Mouse (Mus musculus): ENCODE data around the gene ccdc198. TPM values are rescaled to one million over a fixed set of nuclear protein-coding genes. Genes with fewer than 3 reads are reported as not detected.
A peak's percentile ranks its signal among the peaks of the same experiment; 100 is the strongest.

The ccdc198 gene
- polyA plus RNA-seq, 1 experiment: not detected

DNA sequence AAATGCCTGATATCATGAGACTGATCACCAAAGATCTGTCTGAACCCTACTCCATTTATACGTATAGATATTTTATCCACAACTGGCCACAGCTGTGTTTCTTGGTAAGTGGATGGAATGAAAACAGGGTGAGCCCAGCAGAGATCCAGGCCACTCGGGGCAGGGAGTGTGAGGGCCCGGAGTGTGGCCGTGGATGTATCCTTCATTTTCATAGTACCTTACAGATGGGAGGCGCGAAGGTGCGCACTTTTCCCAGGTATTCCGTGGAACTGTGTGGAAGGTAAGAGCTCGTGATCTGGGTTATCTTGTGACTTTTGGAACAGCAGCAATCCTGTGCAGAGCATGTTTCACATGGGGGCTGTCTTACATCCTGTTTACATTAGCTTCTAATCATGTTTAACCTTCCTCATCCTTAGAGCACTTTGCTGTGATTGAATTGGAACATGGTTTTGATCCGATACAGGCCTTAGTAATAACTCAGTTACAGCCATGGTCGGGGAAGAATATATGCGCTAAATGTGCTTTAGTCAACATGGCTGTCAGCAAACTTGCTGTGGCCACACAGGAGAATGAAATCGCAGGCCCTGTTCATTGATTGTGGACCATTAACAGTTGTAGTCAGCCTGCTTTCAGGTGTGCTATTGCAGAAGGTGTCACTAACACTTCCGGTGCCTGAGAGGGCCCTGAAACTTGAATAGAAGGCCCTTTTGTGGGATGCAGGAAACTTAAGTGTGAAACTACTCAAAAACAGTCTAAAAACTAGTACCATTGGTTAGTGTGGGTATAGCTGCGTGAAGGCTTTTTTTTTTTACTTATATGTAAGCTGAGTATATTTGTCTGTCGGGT lies 71.8 kb downstream of the ccdc198 start:
- Histone ChIP-seq H3K79me3 (ENCODE audit: low read depth) (peaks cover 41% of the 10 kb centered on the region), H3ac (ENCODE audit: control insufficient read depth, insufficient read length, low read depth) (peak overlapping the region; percentile 98), H3K79me2 (ENCODE audit: control insufficient read depth, insufficient read depth) (peaks cover 62% of the 10 kb centered on the region), H3K27me3 (ENCODE audit: control insufficient read depth, insufficient read depth, insufficient read length) (no peaks in the 10 kb centered on the region), H3K36me3 (ENCODE audit: control insufficient read depth, insufficient read depth) (peaks cover 30% of the 10 kb centered on the region), H3K4me3 (ENCODE audit: insufficient read depth, poor library complexity, severe bottlenecking) (peak overlapping the region; percentile 74)
- no peak for TF ChIP-seq USF1 (IDR thresholded peaks at IDR 0.05; ENCODE audit: low read depth)
- TF ChIP-seq FOSL1 (IDR thresholded peaks at IDR 0.05; ENCODE audit: insufficient read depth, low read length, poor library complexity, severe bottlenecking): no peak
- TF ChIP-seq MAX (IDR thresholded peaks at IDR 0.05): no peak
- TF ChIP-seq CEBPB (IDR thresholded peaks at IDR 0.05; ENCODE audit: low read depth): no peak
- no peak for TF ChIP-seq MYOG (IDR thresholded peaks at IDR 0.05; ENCODE audit: control insufficient read depth, extremely low read depth, insufficient read length)
- TF ChIP-seq MYOD1 (IDR thresholded peaks at IDR 0.05; ENCODE audit: control insufficient read depth, insufficient read length, low read depth): no peak
- TF ChIP-seq CTCF (IDR thresholded peaks at IDR 0.05; ENCODE audit: control insufficient read depth, insufficient read depth, insufficient read length): no peak

DNA sequence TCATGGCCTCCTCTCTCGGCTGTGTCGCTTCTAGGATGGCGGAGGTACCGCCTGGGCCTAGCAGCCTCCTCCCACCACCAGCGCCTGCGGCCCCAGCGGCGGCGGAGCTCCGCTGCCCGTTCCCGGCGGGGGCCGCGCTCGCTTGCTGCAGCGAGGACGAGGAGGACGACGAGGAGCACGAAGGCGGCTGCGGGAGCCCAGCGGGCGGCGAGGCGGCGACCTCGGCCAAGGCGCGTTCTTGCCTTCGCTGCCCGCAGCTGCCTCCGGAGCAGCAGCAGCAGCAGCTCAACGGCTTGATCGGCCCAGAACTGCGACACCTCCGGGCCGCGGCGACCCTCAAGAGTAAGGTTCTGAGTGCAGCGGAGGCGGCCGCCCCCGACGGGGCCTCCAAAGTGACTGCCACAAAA lies 72.7 kb downstream of the ccdc198 start:
- Histone ChIP-seq H3K79me2 (ENCODE audit: control insufficient read depth, insufficient read depth) (peaks cover 53% of the 10 kb centered on the region), H3K4me3 (ENCODE audit: insufficient read depth, poor library complexity, severe bottlenecking) (peak overlapping the region; percentile 74), H3K79me3 (ENCODE audit: low read depth) (peaks cover 41% of the 10 kb centered on the region), H3ac (ENCODE audit: control insufficient read depth, insufficient read length, low read depth) (peak overlapping the region; percentile 98), H3K36me3 (ENCODE audit: control insufficient read depth, insufficient read depth) (peaks cover 25% of the 10 kb centered on the region), H3K27me3 (ENCODE audit: control insufficient read depth, insufficient read depth, insufficient read length) (no peaks in the 10 kb centered on the region)
- TF ChIP-seq FOSL1 (IDR thresholded peaks at IDR 0.05; ENCODE audit: insufficient read depth, low read length, poor library complexity, severe bottlenecking): no peak
- no peak for TF ChIP-seq MYOG (IDR thresholded peaks at IDR 0.05; ENCODE audit: control insufficient read depth, extremely low read depth, insufficient read length)
- no peak for TF ChIP-seq USF1 (IDR thresholded peaks at IDR 0.05; ENCODE audit: low read depth)
- no peak for TF ChIP-seq MAX (IDR thresholded peaks at IDR 0.05)
- TF ChIP-seq CTCF (IDR thresholded peaks at IDR 0.05; ENCODE audit: control insufficient read depth, insufficient read depth, insufficient read length): no peak
- no peak for TF ChIP-seq MYOD1 (IDR thresholded peaks at IDR 0.05; ENCODE audit: control insufficient read depth, insufficient read length, low read depth)
- no peak for TF ChIP-seq CEBPB (IDR thresholded peaks at IDR 0.05; ENCODE audit: low read depth)

DNA sequence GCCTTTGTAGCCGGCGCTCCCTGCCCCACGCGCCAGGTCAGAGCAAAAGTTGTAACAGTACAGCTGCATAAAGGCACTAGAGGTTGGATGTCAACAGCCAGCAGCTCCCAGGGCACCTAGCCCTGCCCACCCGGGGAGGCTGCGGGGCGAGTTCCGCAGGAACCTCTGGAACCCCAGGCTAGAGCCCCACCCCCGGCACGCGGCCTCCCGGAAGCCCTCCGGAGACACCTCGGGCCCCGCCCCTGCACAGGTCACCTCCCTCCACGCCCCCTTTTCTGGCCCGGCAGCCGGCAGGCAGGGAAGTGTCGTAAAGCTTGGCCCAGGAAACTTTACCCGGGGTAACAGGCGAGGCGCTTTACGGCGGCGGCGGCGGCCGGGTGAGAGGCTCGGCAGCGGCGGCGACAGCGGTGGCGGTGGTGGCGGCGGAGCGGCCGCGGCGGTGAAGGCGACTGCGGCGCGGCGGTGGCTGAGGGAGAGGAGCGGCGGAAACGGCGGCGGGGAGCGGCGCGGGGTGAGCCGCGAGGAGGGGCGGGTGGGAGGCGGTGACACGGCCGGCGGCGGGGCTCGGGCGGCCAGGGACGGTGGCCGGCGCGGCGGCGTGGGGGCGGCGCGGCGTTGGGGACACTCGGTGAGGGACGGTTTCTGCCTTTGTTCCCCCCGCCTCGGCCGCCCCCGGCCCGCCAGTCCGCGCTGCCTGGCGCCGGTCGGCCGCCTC lies 73.2 kb downstream of the ccdc198 start, which contains the start of gene Naa30:
Naa30 (plus strand) TSS at position 360 of the 715 bp plus-strand sequence.
- Histone ChIP-seq H3K36me3 (ENCODE audit: control insufficient read depth, insufficient read depth) (peaks cover 25% of the 10 kb centered on the region), H3K4me3 (ENCODE audit: insufficient read depth, poor library complexity, severe bottlenecking) (peak within 1 kb of the TSS; percentile 74), H3ac (ENCODE audit: control insufficient read depth, insufficient read length, low read depth) (peak within 1 kb of the TSS; percentile 98), H3K79me2 (ENCODE audit: control insufficient read depth, insufficient read depth) (peaks cover 47% of the 10 kb centered on the region), H3K79me3 (ENCODE audit: low read depth) (peaks cover 38% of the 10 kb centered on the region), H3K27me3 (ENCODE audit: control insufficient read depth, insufficient read depth, insufficient read length) (no peaks in the 10 kb centered on the region)
- TF ChIP-seq MAX (IDR thresholded peaks at IDR 0.05) (peak; percentile 14), MYOD1 (IDR thresholded peaks at IDR 0.05; ENCODE audit: control insufficient read depth, insufficient read length, low read depth) (no peak)

DNA sequence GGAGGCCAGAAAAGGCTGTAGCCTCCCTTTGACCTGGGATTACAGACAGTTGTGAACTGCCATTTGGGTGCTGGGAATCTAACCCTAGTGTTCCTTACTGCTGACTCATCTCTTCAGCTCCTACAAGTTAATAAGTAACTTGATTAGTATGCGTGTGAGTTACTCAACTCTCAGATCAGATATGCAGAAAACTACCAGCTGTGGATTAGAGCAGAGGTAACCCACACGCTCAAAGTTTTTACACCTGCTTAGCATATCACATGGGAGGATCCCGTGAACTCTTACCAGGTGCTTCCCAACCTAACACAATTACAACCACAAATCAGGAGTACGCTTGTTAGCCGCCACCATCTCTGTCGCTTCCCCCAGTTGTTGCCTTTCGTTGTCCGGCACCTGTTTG lies 74.0 kb downstream of the ccdc198 start:
- Histone ChIP-seq H3K27me3 (ENCODE audit: control insufficient read depth, insufficient read depth, insufficient read length) (no peaks in the 10 kb centered on the region), H3K79me2 (ENCODE audit: control insufficient read depth, insufficient read depth) (peaks cover 40% of the 10 kb centered on the region), H3K4me3 (ENCODE audit: insufficient read depth, poor library complexity, severe bottlenecking) (peak overlapping the region; percentile 74), H3K36me3 (ENCODE audit: control insufficient read depth, insufficient read depth) (peaks cover 20% of the 10 kb centered on the region), H3K79me3 (ENCODE audit: low read depth) (peaks cover 32% of the 10 kb centered on the region), H3ac (ENCODE audit: control insufficient read depth, insufficient read length, low read depth) (no peak overlapping the region)
- TF ChIP-seq MYOD1 (IDR thresholded peaks at IDR 0.05; ENCODE audit: control insufficient read depth, insufficient read length, low read depth) (no peak), FOSL1 (IDR thresholded peaks at IDR 0.05; ENCODE audit: insufficient read depth, low read length, poor library complexity, severe bottlenecking) (no peak), USF1 (IDR thresholded peaks at IDR 0.05; ENCODE audit: low read depth) (no peak), CEBPB (IDR thresholded peaks at IDR 0.05; ENCODE audit: low read depth) (no peak), MAX (IDR thresholded peaks at IDR 0.05) (no peak), MYOG (IDR thresholded peaks at IDR 0.05; ENCODE audit: control insufficient read depth, extremely low read depth, insufficient read length) (no peak), CTCF (IDR thresholded peaks at IDR 0.05; ENCODE audit: control insufficient read depth, insufficient read depth, insufficient read length) (no peak)

Other genes starting within 250 kb of the ccdc198 start
- 2.3 TPM for gene Ap5m1, start 179.4 kb downstream of the ccdc198 start, polyA plus RNA-seq (2012; fragmentation: generic; extraction: Trizol)
- 12.9 TPM for gene Exoc5, start 178.8 kb downstream of the ccdc198 start, polyA plus RNA-seq (2012; fragmentation: generic; extraction: Trizol)
- gene Naa30, start 73.2 kb downstream of the ccdc198 start, polyA plus RNA-seq (2012; fragmentation: generic; extraction: Trizol): 8.5 TPM